In genomic region chr9:121959966-121960635, GRCm38 (mm10) we compare ENCODE assay signal across 11 mouse cellular contexts. TPM values are rescaled to one million over a fixed set of nuclear protein-coding genes. Genes with fewer than 3 reads are reported as not detected.
DNase-seq lines count a peak whose midpoint lies in the region; ATAC-seq lines count a peak whose summit lies in the region.
"Had no signal": no experiment of that assay in that cellular context is flagged by ENCODE, and none has a peak within 500 bp of the region (broad histone marks: within the 10 kb centered on the region; RNA-seq: fewer than 3 reads in every experiment).

No protein-coding gene starts in this region.

- ATAC-seq in erythroid progenitor cell, adult 5-6 weeks (replicated peaks; ENCODE audit: low FRiP score, poor library complexity, severe bottlenecking), result no peak
- no peak for ATAC-seq in erythroblast, adult 5-6 weeks (replicated peaks; ENCODE audit: low FRiP score, poor library complexity, severe bottlenecking)
- ATAC-seq: midbrain, embryonic 13.5 days had no signal

- intact Hi-C loops in heart, postnatal 10 days (cut with DNase I), result no loop called here
- intact Hi-C loops in heart, postnatal 36 days (cut with DNase I), result no loop called here

- DNase-seq in heart, postnatal 10 days, result peak; percentile 44 to 52
- DNase-seq in heart, postnatal 36 days, result no peak
- peak; percentile 85 for DNase-seq in 3T3-L1 (ENCODE audit: low read depth, low spot score)
- DNase-seq in Muller cell, postnatal 12 days (ENCODE audit: inconsistent ontology term), result peak; percentile 69
- DNase-seq in forelimb bud, embryonic 11.5 days (ENCODE audit: low read depth, low spot score), result peak; percentile 33
- DNase-seq: gastrocnemius, postnatal 10 days had no signal

RNA-seq across cellular contexts. Expression of gene Fam198a, which starts 9.3 kb away (rescaled TPM):
- 1 to 10 TPM; 2.2 to 2.6 TPM for total RNA-seq in heart, postnatal 10 days (2021)
- 1 to 10 TPM in 1 of 2 experiments, under 1 TPM in 1; 0.95 to 1.8 TPM for total RNA-seq in heart, postnatal 36 days (2021)
- not detected in 2 replicates for total RNA-seq in erythroid progenitor cell, adult 5-6 weeks (2015; ENCODE audit: low replicate concordance)
- not detected in 2 replicates for total RNA-seq in erythroid progenitor cell, adult 5-6 weeks (2017; ENCODE audit: low replicate concordance)
- not detected in 2 replicates for total RNA-seq in erythroblast, adult 5-6 weeks (2015; ENCODE audit: low replicate concordance)
- not detected in 2 replicates for total RNA-seq in erythroblast, adult 5-6 weeks (2017; ENCODE audit: low replicate concordance)

RNA-seq across cellular contexts. Expression of gene Pomgnt2, which starts 36.8 kb away (rescaled TPM):
- total RNA-seq in heart, postnatal 10 days (2021), result 1 to 10 TPM; 7.1 to 7.6 TPM
- 10 to 100 TPM; 10.6 to 14.9 TPM for total RNA-seq in heart, postnatal 36 days (2021)
- total RNA-seq in erythroid progenitor cell, adult 5-6 weeks (2015; ENCODE audit: low replicate concordance), result not detected in 2 replicates
- total RNA-seq in erythroid progenitor cell, adult 5-6 weeks (2017; ENCODE audit: low replicate concordance), result 0.64 TPM in 1 of 2 replicates, not detected in the other
- not detected in 2 replicates for total RNA-seq in erythroblast, adult 5-6 weeks (2015; ENCODE audit: low replicate concordance)
- total RNA-seq in erythroblast, adult 5-6 weeks (2017; ENCODE audit: low replicate concordance), result 2.0 TPM in 1 of 2 replicates, not detected in the other

RNA-seq across cellular contexts. Expression of gene Cyp8b1, which starts 44.0 kb away (rescaled TPM):
- total RNA-seq in heart, postnatal 10 days (2021), result not detected
- not detected for total RNA-seq in heart, postnatal 36 days (2021)
- not detected in 2 replicates for total RNA-seq in erythroid progenitor cell, adult 5-6 weeks (2015; ENCODE audit: low replicate concordance)
- total RNA-seq in erythroid progenitor cell, adult 5-6 weeks (2017; ENCODE audit: low replicate concordance), result not detected in 2 replicates
- not detected in 2 replicates for total RNA-seq in erythroblast, adult 5-6 weeks (2015; ENCODE audit: low replicate concordance)
- total RNA-seq in erythroblast, adult 5-6 weeks (2017; ENCODE audit: low replicate concordance), result not detected in 2 replicates
- total RNA-seq: gastrocnemius, postnatal 10 days; layer of hippocampus, adult 8-10 months; left cerebral cortex, postnatal 36 days had no signal

Comparison
In these comparisons a context has a peak if more than half of its experiments do, and no peak if none do; other contexts are left out.
1. DNase-seq: peak in heart, postnatal 10 days (2 of 2), 3T3-L1 (single experiment), Muller cell, postnatal 12 days (single experiment) and forelimb bud, embryonic 11.5 days (single experiment); none in heart, postnatal 36 days (0 of 2).